8 mouse cellular contexts compared by ENCODE assay signal in genomic region chr12:99669976-99670761, GRCm38 (mm10).
DNase-seq lines count a peak whose midpoint lies in the region; ATAC-seq and TF ChIP-seq lines count a peak whose summit lies in the region.

No protein-coding gene starts in this region.

- H3K4me3 ChIP-seq in kidney, postnatal 0 days (replicated peaks; ENCODE audit: low read depth, low read length), result no peak overlapping the region
- no peak overlapping the region for H3K4me3 ChIP-seq in forebrain, embryonic 14.5 days (ENCODE audit: low read depth, low read length)

- no peaks in the 10 kb centered on the region for H3K36me3 ChIP-seq in kidney, postnatal 0 days (ENCODE audit: insufficient read depth, low read length)
- no peaks in the 10 kb centered on the region for H3K36me3 ChIP-seq in forebrain, embryonic 14.5 days (ENCODE audit: control insufficient read depth, insufficient read depth, low read length)

- no peak for TF ChIP-seq CTCF in kidney, postnatal 0 days (IDR thresholded peaks at IDR 0.05; ENCODE audit: low read depth)

- no peaks in the 10 kb centered on the region for H3K4me1 ChIP-seq in kidney, postnatal 0 days (replicated peaks; ENCODE audit: insufficient read depth, low read length)
- peaks cover 22% of the 10 kb centered on the region for H3K4me1 ChIP-seq in forebrain, embryonic 14.5 days (ENCODE audit: control insufficient read depth, insufficient read depth, low read length)

- peak overlapping the region; percentile 13; the same call in 1 of the 2 replicates for H3K4me2 ChIP-seq in kidney, postnatal 0 days (ENCODE audit: low read length)
- H3K4me2 ChIP-seq in forebrain, embryonic 14.5 days (ENCODE audit: low read length), result peak overlapping the region; percentile 28

- no peak overlapping the region for H3K9ac ChIP-seq in kidney, postnatal 0 days (ENCODE audit: low read depth, low read length)
- H3K9ac ChIP-seq in forebrain, embryonic 14.5 days (ENCODE audit: low read length), result no peak overlapping the region

- no peaks in the 10 kb centered on the region for H3K9me3 ChIP-seq in kidney, postnatal 0 days (replicated peaks; ENCODE audit: low read length)
- no peaks in the 10 kb centered on the region for H3K9me3 ChIP-seq in forebrain, embryonic 14.5 days (replicated peaks; ENCODE audit: control insufficient read depth, low read length)

- no peaks in the 10 kb centered on the region for H3K27me3 ChIP-seq in kidney, postnatal 0 days (ENCODE audit: insufficient read depth, low read length)
- no peaks in the 10 kb centered on the region for H3K27me3 ChIP-seq in forebrain, embryonic 14.5 days (replicated peaks; ENCODE audit: control insufficient read depth, insufficient read depth, low read length)

- ATAC-seq in kidney, postnatal 0 days (replicated peaks; ENCODE audit: low FRiP score, low read depth), result no peak
- peak; percentile 60 for ATAC-seq in forebrain, embryonic 14.5 days
- ATAC-seq in erythroid progenitor cell, adult 5-6 weeks (replicated peaks; ENCODE audit: low FRiP score, poor library complexity, severe bottlenecking), result no peak
- ATAC-seq in activated CD4-positive, CD25-positive, alpha-beta regulatory T cell, adult 4 months, result no peak

- WGBS in kidney, postnatal 0 days, result 64% methylated on average over 26 of the region's 26 CpGs
- 64% methylated on average over 26 of the region's 26 CpGs for WGBS in forebrain, embryonic 14.5 days

- peak; percentile 8 for DNase-seq in kidney, postnatal 0 days (ENCODE audit: low spot score)
- no peak for DNase-seq in kidney, adult 11 months
- DNase-seq in adrenal gland, postnatal 14 days, result peak; percentile 47
- DNase-seq in forebrain, embryonic 14.5 days (ENCODE audit: low spot score), result peak; percentile 75
- DNase-seq in kidney, postnatal 36 days, result peak; percentile 11 to 16
- DNase-seq in skeletal muscle tissue, adult 2 months (ENCODE audit: low read depth, low spot score), result peak; percentile 30

- H3K27ac ChIP-seq in kidney, postnatal 0 days, result no peak overlapping the region
- H3K27ac ChIP-seq in forebrain, embryonic 14.5 days (ENCODE audit: low read depth, low read length), result peak overlapping the region; percentile 73
